Mouse (Mus musculus): ENCODE results near the gene Asap3.
A peak's percentile ranks its signal among the peaks of the same experiment; 100 is the strongest.

The Asap3 gene

DNA sequence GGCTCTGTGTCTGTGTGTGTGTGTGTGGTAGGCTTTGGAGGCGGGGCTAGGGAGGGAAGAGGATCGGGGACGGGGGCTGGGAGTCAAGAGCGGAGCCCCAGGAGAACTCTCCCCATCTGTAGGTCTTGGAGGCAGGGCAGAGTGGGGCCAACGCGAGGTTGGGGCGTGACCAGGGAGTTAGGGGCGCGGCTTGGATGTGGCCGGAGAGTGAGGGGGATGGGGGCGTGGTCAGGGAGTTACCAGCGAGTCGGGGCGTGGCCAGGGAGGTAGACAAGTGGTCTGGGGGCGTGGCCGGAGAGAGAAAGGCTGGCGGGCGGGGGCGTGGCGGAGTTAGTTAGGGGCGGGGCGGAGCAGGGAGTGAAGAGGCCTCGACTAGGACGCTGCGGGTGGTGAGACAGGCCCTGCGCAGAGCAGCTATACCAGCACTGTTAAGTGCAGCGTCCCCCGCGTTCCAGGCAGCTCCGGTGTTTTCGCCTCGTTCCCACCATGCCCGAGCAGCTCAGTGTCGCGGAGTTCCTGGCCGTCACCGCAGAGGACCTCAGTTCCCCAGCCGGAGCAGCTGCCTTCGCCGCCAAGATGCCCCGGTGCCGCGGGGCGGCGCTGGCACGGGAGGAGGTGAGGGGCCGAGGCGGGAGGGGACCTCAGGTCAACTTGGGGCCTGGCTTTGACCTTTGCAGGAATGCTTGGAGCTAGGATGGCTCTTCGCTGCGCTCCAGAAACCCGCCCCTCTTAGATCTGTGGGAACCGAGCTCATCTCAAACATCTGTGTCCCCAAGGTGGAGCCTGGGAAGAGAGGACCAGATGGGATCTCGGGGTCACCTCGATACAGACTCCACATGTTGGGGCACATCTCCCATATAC, at the start of gene Asap3:
Gene Asap3, plus strand, starts transcription at position 333 of the 861 bp plus-strand sequence.
- peak; percentile 95 for DNase-seq (ENCODE audit: low spot score in 2 of 2)

DNA sequence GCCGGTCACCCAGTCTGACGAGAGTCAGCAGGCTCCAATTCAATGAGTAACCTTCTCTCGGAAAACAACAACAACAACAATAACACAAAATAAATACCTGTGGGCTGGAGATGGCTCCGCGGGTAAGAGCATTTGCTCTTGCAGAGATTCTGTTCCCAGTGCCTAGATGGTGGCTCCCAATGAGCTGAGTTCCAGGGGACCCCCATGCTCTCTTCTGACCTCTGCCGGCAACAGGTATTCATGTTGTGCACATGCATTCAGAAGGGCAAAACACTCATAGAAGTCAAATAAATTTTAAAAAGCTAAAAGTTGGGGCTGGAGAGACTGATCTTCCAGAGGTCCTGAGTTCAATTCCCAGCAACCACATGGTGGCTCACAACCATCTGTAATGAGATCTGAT, 47.7 kb upstream of the Asap3 start:
- no peak for DNase-seq (ENCODE audit: low spot score in 2 of 2)

DNA sequence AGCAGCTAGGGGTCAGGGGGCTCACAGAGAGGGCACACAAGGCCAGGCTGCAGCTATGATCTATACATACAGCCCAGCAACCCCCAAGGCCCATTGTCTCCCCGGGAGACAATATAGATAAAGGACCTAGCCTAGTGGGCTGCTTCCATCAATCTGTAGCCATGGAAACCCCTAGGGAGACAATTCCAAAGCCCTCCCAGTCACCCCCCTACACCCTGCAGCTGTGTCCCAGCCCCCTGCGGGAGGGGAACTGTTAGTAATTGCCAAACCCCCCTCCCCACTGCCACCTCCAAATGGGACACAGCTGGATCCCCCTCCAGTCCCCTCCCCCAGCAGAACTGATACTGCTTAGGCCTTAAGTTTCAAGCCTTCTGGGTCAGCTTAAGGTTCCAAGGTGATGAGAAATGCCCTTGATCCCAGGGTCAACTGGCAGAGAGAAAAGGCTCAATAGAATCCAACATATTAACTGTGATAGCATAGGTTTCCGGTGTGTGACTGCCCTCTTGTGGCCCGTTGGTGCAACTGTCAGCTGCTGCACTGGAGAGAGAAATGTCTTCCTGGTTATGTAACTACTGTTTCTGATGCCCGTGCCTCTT, 46.3 kb upstream of the Asap3 start:
- peak in 1 of 2 experiments; percentile 65 for DNase-seq (ENCODE audit: low spot score in 2 of 2)

DNA sequence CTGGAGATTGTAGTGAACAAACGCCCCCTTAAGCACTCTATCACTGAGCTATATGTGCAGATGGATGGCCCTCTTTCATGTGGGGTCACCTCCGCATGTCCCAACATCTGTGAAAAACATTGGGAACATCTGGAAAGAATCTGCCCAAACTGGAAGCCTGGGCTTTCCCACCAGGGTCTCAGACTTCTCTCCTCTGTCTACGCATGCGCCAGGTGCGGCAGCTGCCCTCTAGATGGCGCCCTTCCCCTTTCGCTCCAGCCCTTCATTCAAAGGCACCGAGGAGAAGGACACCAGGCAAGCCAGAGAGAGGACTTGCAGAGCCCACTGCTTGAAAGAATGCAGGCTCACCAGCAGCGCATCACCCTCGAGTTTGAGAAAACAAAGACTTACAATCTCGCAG, 42.7 kb upstream of the Asap3 start:
- DNase-seq (ENCODE audit: low spot score in 2 of 2), result peak in 1 of 2 experiments; percentile 76

DNA sequence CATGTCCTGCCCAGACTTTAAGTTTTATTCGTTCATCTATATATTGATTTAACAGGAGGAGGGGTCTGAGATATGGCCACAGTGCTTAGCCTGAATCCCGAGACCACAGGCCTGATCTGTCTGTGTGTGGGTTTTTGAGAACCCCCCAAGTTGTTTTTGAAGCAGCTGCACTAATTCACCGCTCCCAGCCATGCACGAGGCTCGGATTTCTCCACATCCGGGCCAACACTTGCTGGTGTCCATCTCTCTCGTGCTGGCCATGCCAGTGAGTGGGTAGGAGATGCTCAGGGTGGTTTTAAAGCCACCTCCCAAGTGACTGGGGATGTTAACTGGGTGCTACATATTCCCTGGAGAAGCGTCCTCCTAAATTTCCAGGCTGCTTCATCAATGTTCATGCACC, 41.2 kb upstream of the Asap3 start:
- DNase-seq (ENCODE audit: low spot score in 2 of 2), result no peak

DNA sequence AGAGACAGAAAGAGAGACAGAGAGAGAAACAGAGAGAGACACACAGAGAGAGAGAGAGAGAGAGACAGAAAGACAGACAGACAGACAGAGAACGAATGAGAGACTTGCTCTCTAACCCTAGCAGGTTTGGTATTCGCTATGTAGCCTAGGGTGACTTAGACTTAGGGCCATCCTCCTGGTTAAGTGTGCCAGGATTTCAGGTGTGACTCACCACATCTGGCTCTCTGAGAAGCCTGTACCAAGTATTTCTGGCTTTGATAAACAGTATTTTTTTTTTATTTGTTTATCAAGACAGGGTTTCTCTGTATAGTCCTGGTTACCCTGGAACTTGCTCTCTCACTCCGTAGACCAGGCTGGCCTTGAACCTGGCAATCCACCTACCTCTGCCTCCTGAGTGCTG, 38.5 kb upstream of the Asap3 start:
- no peak for DNase-seq (ENCODE audit: low spot score in 2 of 2)

DNA sequence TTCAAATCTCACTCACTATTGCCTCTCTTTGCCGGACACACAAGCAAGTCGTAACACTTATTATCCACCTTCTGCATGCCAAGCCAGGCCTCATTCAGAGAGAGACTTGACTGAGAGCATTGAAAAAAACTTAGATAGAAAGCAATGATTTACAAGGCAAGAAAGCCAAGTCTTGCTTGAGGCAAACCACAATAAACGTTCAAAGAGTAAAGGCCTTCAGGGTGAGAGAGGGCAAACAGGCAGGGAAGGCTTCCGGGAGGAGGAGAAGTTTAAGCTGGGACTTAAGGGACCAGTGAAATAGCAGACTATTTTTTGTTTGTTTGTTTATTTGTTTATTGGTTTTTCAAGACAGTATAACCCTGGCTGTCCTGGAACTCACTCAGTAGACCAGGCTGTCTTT, 35.8 kb upstream of the Asap3 start:
- no peak for DNase-seq (ENCODE audit: low spot score in 2 of 2)

DNA sequence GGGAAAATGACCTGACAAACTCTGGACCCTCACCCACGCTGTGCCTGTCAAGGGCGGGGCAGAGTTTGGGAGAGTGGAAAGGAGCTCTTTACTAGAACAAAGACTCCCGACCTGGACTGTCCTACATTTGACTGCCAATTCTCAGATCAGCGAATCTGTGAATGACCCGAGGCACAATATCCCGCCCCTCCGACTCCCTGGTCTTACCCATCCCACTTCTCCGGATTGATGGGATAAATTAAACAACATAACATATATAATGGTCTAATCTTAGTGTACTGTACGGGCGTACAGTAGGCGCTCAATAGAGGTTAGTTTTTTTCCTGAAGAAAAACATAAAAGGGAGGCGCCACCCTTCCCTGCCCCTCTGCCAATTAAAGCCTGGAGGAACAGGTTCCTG, 34.7 kb upstream of the Asap3 start:
- no peak for DNase-seq (ENCODE audit: low spot score in 2 of 2)

DNA sequence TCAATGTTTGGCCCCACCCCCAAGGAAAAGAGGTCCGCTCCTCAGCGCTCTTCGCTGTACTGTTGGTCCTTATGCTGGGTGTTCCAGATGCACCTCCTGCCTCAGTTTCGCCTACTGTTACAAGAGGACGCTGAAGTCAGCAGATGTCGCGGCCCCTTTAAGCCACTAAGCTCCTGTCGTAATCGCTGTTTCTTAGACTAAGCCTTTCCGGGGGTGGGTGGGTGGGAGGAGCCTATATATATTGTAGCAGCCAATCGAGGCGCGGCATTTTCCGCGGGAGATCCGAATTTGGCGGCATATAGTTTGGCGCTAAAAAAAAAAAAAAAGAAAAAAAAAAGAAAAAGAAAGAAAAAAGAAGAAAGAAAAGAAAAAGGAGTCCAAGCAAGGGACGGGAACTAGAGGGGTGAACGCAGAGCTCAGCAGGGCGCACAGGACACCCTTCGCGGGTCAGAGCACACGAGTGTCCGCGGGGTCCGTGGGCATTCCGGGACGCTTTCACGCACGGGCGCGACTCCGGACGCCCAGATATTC, 34.1 kb upstream of the Asap3 start, which contains the start of gene E2f2:
Gene E2f2, plus strand, starts transcription at position 384 of the 531 bp plus-strand sequence.
- DNase-seq (ENCODE audit: low spot score in 2 of 2), result peak in 1 of 2 experiments; percentile 36

DNA sequence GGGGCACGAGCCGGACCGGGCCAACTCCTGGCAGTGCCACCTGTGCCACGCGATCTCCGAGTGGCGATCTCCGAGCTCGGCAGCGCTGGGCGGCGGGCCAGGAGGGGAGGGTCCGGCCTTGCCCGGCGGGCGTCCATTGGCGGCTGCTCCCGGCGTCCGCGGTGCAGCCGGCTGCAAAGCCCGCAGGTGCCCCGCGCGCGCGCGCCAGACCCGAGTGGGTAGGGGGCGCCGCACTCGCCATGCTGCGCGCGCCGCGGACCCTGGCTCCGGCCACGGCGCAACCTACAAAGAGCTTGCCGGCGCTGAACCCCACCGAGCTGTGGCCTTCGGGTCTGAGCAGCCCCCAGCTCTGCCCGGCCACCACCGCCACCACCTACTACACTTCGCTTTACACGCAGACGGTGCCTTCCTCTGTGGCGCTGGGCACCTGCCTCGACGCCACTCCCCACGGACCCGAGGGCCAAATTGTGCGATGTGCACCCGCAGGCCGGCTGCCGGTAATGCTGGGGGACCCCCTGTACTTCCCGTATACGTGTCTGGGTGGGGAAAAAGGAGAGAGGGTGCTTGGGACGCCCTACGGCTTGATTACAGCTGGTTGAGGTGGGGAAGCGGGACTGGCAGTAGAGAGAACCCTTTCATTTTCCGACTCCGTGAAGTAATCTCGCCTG, 33.5 kb upstream of the Asap3 start:
- no peak for DNase-seq (ENCODE audit: low spot score in 2 of 2)

DNA sequence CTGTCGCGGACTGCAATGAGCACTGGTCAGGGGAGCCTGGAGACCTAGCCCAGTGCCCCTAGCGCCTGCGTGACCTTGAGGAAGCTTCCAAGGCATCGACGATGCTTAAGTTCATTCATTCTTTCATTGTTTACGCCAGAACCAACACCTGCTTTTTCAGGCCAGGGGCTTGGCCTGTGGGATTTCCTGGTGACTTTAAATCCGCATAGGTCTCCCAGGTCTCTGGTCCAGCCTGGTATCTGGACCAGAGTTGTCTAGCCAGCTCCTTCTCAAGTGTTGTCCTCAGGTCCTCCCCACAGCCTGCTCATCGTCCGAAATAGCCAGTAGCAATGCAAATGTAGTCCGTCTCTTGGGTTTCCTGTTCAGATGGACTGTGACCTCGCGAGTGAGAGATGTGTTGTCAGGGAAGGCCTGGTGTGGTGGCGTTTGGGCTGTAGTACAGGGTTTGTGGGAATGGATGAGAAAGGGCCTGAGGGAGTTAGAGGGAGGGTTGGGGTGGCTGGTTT, 32.9 kb upstream of the Asap3 start:
- no peak for DNase-seq (ENCODE audit: low spot score in 2 of 2)

DNA sequence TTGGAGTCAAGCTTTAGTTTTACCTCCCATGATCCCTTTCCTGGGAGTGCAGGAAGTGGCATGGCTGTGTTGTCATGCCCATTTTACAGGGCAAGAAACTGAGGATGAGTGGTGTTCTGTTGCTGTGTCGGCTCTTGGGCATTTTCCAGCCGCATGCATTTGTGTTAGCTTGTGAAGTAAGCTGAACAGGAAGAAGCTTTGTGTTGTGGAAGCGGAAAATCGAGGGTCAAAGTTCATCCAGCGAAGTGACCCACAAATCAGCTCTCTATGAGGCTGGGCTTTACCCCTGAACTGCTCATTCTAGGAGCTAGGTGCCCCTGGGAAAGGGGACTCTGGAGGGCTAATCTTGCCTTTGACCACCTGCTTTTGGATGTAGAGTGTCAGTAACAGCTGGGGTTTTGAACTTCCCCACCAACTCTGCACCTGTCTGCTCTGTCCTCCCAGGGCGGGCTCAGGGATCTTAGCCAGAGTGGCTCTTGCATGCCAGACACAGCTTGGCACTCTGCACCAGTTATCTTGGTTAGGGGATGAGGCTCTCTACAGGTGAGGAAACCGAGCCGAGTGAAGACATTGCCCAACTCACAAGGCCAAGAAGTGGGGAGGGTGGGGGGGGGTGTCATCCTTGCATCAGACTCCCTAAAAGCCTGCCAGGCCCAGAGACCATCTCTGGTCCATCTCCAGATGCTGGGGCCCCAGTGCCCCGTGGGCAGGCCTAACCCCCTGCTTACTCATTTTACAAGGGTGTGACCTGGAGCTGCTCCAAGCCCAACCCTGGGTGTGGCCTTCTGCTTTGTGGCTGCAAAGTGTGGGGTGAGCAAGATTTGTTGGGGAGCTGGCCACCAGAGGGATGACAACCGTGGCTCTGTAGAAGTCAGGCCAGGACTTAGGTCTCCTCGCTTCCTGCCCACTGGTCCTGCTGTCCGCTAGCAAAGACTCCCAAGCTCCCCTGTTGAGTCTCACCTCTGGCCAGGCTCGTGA, 31.7 kb upstream of the Asap3 start:
- peak in 1 of 2 experiments; percentile 35 for DNase-seq (ENCODE audit: low spot score in 2 of 2)

DNA sequence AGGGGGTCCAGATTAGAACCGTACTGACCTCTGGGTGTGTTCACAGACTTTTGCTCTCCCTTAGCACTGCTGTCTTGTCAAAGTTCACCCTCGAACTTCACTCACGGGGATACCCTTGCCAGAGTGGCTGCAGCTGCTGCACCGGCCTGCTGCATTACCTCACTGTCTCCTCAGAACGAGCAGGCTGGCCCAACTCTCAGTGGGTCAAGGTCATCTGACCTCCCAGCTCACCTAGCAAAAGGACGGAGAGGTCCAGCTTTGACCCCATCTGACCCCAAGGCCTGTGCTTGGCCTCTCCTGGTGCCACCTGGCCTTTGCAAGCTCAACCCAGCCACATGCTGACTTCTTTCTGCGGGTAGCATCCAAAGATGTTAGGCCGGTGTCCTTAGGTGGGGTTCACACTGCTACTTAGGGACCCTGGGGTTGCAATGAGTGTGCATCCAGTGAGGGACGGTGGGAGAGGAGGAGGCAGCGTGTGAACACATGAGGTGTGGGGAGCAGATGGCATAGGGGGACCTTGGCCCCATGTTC, 30.1 kb upstream of the Asap3 start:
- DNase-seq (ENCODE audit: low spot score in 2 of 2), result no peak

DNA sequence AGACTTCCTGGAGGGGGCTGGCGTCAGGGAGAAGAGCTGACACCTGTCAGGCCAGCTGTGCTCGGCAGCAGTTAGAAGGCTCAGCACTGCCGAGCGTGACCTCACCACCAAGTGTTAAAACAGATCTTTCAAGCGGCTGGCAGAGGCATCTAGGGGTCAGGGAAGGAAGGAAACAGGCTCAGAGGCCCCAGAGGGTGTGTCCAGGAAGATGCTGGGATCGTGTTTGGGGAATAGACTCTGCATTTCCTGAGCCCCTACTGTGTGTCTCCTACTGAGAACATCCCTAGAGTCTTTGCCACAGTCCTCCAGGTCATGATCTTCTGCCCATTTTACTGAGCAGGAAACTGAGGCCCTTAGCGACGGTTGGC, 28.9 kb upstream of the Asap3 start:
- no peak for DNase-seq (ENCODE audit: low spot score in 2 of 2)

DNA sequence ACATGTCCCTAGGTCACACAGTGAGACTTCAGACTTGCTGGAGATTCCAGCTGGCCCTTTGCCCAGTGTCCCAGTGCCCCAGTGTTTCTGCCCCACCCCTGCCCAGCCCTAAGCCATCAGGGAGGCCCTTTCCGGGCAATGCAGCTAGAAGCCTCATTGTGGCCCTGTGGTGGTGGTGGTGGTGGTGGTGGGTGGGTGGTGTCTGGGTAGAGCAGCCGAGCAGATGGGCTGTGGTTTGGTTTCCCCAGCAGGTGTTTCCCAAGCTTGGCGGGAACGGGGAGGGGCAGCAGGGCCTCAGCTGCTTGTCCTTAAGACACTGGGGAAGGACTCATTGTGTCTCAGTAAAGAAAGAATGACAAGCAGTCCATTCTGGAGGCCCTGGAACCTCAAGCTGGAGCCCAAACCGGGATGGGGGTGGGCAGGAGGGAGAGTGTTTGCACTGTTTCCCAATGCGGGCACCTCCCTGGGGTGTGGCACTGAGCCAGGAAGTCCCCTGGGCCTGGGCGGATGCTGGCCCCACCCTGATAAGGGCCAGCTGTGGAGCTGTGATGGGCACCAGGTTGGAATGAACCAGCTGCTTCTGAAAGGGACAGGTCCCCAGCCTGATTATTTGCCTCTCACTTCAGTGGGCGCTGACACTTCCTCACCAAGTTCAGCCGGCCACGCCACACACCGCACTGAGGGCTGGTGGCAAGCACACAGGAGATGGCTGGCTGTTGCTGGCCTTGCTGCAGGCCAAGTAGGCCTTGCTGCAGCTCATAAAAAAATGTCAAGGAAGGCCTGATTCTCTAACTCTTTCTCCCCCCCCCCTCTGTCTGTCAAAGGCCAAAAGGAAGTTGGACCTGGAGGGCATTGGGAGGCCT, 28.3 kb upstream of the Asap3 start:
- DNase-seq (ENCODE audit: low spot score in 2 of 2), result peak in 1 of 2 experiments; percentile 29

DNA sequence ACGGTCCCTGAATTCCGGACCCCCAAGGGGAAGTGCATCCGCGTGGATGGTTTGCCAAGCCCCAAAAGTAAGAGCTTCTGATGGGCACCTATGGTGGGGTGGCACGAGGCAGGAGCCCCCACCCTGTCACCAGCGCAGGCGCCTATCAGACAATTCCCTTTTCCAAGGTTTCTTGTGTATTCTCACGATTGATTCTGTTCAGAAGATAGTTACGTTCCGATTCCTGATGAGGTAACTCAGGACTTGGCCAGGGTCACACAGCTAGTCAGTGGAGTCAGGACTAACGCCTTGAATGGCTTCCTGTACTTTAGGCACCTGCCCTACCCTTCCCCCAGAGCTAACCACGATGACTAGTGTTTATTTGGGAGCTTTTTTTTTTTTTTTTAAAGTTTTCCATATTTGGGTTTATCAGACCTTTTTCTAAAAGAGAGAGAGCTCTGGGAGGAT, 27.7 kb upstream of the Asap3 start:
- no peak for DNase-seq (ENCODE audit: low spot score in 2 of 2)

DNA sequence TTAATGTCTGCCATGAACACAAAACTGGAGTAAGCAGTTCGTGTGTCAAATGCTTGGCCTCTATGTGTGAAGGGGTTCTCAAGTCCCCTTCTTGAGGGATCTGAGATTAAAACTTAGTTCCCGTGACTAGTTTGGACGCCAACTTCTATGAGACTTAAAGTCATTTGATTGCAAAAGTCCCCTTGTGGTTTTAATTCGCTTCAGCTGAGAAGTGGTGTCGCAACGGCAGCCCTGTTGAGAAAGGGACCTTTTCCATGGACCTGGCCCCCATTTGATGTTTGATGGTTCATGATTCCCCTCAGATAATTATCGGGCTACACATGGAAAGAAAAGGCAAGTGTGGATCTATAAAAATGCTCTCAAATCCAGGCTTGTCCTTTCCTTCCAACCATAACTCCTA, 26.7 kb upstream of the Asap3 start:
- no peak for DNase-seq (ENCODE audit: low spot score in 2 of 2)

DNA sequence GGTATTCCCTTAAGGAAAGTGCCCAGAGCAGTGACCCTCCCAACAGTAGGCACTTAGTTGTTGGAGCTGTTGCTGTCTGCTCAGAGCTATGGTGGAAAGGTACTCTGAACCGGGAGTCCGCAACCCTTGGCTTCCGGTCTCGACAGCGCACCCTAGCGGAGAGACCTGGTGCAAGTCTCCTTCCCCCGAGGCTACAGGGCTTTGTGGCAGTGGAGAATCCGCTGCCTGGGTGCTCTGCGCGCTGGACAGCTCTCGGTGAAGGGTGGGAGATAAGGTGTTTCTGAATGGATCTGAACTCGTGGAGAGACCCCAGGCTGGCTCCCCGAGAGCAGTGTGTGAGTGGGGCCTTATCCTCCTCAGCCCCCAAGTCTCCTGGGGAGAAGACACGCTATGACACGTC, 26.2 kb upstream of the Asap3 start:
- DNase-seq (ENCODE audit: low spot score in 2 of 2), result peak; percentile 60 to 75

DNA sequence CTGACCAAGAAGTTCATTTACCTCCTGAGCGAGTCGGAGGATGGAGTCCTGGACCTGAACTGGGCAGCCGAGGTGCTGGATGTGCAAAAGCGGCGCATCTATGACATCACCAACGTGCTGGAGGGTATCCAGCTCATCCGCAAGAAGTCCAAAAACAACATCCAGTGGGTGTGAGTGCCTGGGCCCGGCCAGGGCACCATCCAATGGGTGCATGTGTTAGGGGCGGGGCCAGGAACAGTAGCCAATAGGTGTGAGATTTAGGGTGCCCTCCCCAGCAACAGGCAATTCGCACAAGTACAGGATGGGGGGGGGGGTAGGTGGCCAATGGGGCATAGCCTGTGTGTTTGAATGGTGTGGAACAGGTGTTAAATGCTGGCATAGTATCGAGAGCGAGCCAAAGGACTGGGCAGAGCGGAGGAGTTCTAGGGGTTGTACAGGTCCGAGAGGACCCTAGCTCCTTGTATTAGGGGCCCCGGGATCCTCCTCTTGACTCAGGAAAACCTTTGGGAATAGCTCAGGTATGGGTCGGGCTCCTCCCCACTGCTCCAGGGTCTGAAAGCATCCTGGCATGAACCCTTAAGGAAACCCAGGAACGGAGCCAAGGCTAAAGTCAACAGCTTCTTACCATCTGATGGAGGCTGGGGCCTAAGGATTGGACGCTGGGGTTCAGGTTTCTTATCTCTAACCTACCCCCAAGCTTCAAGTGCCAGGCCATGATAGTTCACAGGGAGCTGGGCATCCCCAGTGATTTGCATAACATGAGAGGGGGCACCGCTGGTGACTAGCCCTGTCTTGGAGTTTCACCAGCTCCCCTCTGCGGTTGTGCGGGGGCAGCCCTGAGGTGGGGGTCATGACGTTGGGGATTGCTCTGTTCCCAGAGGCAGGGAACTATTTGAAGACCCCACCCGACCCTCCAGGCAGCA, 25.5 kb upstream of the Asap3 start:
- DNase-seq (ENCODE audit: low spot score in 2 of 2), result peak in 1 of 2 experiments; percentile 66

All from urinary bladder, adult 18-20 months (tissue).